Mouse (Mus musculus) kidney, postnatal 36 days (tissue): ENCODE results near the gene Pnck.

Experiments used
- DNase-seq, 2 experiments: peaks; one replicate each; pipeline ENCODE4 v3.0.0; 2021 to 2022; ENCODE audit warnings: mixed read lengths in 2 of 2

Gene Pnck

DNA sequence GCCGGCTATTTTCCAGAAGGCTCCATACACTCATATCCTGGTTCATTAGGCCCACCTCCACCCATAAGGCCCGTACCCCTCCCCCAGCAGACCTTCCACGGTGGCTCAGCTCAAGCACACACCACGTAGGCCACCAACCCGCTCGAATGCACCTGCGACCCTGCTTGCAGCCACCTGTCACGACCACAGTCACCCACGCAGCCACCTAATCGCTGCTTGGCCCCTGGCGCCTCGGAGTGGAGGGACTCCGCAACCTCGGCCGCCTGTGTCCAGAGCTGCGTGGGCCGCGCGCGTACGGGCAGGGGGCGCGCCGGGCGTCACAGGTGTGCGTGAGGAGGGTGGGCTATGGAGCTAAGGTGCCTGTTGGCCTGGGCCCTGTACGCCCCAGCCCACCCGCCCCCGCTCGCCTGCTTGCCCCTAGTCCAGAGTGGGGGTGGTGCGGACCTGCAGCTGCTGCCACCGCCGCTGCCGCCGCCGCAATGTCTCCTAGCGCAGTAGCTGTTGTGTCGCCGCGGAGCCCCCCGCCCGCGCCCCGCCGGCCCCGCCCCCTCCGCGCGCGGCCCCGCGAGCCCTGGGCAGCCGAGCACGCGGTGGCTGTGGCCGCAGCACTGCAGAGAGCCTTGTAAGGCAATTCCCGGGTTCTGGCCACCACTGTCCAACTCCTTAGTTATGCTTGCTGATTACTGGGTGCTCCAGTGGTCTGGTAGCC is at the start of gene Pnck:
Gene Pnck, minus strand, starts transcription at position 543 of the 709 bp plus-strand sequence.
- DNase-seq: no peak

GRCm38 (mm10) chrX:73700472-73700871 is 40.6 kb upstream of the Pnck start:
- DNase-seq: no peak

DNA sequence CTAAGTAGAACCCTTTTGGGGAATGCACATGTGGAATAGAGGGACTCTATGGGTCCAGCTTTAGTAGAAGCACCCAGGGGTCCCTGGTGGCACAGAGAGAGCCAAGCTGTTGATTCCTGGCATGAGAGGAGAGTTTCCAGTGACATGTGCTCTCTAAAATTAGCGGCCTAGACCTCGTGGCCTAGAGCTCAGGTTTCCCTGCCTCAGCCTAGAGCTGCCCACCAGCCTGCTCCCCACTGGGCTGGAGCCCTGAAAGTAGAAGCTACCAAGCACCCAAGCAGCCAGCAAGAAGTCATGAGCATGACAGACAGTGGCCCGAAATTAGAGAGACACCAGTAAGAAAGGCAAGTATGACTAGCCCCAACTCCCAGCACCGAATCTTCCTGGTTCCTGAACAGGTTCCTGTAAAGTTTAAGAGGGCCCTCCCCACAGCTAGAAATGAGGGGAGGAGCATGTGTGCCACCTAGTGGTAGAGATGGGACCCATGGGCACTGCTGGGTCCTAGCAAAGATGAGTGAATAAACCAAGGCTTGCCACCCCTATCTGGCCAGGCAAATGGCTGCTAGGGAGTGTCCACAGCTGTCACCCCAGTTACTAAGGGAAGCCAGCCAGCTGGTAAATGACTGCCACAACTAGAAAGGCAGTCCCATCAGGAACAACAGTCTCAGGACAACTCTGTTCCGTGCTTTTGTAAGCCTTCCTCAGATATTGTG is 31.2 kb upstream of the Pnck start:
- peak; percentile 50 to 75 for DNase-seq

DNA sequence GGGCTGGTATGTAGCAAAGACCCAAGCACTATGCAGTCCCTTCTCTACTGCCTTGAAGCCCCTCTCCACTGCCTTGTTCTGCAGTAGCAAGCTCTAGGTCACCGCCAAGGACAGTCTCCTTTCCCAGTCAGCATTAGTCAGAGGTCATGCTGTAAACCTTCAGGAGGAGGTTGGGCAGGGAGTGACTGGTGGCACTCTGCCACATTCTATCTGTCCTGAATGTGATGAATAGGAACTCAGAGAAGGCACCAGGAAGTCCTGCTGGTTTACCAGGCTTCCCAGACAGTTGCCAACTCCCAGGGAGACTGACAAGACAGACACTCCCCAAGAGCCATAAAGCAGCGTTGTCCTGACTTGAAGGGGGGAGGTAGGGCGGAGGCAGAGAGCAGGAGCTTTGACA is 25.7 kb upstream of the Pnck start:
- peak; percentile 65 to 84 for DNase-seq

DNA sequence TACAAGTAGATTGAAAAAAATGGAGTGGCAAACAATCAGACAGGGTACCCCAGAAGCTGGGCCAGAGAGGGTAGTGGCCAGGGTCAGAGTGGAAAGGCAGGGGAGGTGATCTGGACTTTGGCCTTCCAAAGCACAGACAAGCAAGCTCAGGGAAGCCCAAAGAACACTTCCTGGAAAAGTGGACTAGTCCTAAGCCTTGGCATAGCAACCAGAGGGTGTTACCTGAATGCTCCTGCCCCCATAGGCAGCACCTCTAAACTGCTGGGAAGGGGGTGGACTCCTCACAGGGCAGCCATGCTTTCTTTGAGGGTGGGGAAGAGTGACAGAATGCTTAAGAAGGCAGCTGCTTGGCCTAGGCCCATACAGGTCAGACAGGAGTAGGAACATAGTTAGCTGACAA is 25.1 kb upstream of the Pnck start:
- DNase-seq: peak; percentile 37 to 48

DNA sequence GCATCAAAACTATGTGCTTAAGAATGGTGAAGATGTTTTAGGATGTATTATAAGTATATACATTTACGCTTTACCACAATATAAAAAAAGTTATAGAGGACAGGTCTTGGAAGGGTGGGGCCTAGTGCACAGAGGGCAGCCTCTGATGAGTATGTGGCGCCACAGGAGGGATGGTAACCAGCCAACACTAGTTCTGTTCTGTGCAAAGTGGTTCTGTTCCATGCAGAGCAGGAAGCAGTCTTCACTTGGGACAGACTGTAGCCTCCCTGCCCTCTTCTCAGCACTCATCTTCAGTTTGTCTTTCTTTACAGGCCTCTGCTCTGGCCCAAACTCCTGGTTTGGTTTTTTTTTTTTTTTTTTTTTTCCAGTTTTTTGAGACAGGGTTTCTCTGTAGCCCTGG is 24.2 kb upstream of the Pnck start:
- no peak for DNase-seq

DNA sequence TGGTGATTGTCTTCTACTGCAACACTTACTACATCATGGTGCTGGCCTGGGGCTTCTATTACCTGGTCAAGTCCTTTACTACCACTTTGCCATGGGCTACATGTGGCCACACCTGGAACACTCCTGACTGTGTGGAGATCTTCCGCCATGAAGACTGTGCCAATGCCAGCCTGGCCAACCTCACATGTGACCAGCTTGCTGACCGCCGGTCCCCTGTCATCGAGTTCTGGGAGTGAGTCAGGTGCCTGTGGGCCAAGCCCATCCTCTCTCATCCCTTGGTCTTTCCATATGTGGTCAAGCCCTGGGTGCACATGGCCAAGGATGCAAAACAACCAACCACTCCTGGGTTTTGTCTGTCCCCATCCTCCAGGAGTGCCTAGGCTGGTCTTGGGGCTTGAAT is 16.8 kb upstream of the Pnck start:
- DNase-seq: no peak

DNA sequence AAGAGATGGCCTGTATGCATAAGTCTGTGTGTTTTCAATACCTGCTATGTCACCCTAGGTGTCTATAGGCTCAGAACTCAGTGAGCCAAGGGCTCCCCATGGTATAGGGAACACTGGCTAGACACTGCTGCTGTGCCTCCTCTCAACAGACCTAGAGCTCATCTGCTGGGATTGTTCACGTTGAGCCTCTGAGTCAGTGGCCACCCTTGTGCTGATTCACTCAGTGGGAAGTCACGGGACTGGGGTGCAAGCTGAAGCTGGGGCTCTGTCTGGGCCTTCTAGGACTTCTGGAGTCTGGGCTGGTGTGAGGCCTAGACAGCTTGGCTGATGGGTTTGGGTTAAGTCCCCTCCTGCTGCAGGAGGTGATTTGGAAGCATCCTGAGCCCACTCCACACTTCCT is 15.3 kb upstream of the Pnck start:
- DNase-seq: no peak

DNA sequence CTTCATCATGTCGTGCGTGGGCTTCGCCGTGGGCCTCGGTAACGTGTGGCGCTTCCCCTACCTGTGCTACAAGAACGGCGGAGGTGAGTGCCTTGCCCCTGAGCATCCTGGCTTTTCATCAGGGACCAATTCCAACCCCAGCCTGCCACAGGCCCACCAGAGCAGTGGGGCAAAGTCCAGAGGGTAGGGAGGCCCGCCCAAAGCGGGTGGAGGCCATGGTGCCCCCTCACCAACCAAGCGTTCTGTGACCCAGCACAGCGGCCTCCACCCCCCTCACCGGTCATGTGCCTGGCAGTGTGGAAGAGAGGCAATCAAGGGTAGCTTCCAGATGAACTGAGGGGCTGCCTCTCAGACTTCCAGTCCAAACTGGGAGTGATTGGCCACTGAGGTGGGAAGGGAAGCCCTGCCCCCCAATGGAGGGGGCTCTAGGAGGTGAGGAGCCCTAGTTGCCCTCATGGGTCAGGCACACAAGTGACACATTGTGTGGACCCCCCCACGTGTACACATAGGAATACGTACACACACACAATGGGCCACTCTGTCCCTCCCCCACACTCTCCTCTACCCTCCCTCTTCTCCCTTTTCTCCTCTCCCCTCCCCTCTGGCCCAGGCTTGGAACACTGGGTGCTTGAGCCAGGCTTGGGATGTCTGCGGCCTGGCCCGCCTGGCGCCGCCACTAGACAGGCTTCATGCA is 14.2 kb upstream of the Pnck start:
- peak; percentile 76 to 81 for DNase-seq

GRCm38 (mm10) chrX:73673619-73673967 is 13.7 kb upstream of the Pnck start:
- DNase-seq: no peak

DNA sequence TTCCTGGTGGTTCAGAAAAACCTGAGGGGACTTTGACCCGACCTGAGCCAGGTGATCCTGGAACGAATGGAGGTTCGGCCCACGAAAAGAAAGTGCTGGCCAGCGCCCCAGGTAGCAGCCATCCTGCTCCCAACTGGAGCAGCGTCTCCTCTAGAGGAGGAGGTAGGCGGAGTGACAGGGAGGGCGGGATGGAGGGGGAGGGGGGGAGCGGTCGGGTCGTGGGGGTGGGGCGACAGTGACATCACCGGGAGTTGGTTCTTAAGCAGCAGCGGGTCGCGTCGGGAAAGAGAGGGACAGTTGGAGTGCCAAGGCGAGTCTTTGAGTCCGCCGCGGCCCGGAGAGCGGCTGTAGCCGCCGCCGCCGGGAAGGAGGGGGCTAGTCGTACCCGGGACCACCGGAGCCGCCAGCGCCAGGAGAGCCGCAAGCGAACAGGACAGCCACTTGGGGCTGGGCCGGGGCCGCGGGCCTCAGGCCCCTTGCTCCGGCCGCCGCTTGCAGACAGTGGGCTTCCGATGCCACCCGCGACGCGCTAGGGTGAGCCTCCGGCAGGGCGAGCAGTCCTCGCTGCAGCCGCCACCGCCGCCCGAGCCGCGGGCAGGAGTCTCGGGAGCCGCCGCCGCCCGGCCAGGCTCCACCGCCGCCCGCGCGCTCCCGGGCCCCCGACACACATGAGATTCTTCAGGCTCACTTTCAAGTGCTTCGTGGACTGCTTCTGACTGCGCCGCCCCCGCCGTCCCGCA is 13.1 kb upstream of the Pnck start, which contains the start of gene Slc6a8:
Gene Slc6a8, plus strand, starts transcription at position 272 of the 740 bp plus-strand sequence.
- peak; percentile 73 to 87 for DNase-seq

GRCm38 (mm10) chrX:73672031-73672431 is 12.1 kb upstream of the Pnck start:
- peak; percentile 60 to 77 for DNase-seq

DNA sequence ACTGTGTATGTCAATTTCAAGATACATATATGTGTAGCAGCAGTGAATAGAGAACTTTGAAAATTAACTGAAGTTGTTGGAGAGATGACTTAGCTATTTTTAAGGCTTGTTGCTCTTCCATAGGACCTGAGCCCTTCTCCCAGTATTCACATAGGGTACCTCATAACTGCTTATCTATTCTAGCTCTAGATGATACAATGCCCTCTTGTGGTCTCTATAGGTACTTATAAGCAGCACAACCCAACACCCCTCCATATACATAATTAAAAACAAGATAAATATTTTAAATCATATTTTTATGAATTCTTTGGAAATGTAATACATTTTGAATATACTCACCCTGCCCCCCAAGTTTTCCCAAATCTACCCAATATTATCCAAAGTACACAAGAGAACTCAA is 3.2 kb upstream of the Pnck start:
- no peak for DNase-seq

DNA sequence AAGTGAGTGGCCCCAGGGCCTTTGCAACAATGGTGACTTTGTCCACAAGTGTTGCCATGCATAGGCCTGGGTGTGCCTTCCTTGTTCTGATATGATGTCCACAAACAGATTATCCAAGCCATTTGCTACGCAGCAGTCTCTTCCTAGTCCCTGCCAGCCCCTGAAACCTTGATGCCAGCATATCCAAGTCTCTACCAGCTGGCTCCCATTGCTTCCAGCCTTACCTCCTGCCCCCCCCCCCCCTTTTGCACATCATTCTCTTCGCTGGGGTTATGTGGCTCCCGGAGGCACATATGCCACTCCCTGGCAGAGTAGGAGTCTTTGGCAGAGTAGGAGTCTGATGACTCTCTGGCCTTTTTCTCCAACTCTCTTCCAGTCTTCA is 358 bp upstream of the Pnck start:
- no peak for DNase-seq

GRCm38 (mm10) chrX:73658936-73659574 is 862 bp downstream of the Pnck start:
- DNase-seq: no peak

DNA sequence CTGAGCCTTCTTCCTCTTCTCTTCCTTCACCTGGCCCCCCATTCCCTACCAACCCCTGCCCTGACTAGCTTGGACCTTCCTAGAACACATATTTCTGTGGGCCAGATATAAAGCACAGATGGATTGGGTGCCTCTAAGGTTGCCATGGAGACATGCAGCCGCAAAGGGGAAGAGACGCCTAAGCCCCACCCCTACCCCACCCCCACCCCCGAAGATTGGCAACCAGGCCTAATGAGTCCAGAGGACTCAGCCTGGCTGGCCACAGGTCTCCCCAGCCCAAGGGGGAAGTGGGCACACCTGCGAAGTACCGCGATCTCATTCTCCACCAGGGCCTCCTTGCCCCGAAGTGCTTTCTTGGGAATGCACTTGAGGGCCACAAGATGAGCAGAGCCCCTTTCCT is 1.5 kb downstream of the Pnck start:
- no peak for DNase-seq

- peak in 1 of 2 experiments; percentile 66 for DNase-seq
Measured at GRCm38 (mm10) chrX:73655529-73655928, 4.4 kb downstream of the Pnck start.

GRCm38 (mm10) chrX:73654177-73654576 is 5.7 kb downstream of the Pnck start:
- peak; percentile 47 to 87 for DNase-seq

DNA sequence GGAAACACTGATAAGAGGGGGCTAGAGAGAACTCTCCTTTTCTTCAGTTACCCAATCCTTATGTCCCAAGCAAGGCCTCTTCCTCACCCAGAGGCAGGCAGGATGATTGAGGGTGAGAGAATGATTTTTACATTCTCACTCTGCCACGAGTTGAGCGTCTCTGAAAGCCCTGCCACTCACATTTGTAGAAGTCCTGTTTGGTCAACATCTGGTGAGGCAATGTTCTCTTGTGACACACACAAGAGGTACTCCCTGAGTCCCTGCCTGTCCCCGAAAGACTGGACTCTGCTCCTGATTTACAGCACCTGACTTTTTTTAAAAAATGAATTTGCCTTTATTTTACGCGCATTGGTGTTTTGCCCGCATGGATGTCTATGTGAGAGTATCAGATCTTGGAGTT is 6.5 kb downstream of the Pnck start:
- DNase-seq: no peak

DNA sequence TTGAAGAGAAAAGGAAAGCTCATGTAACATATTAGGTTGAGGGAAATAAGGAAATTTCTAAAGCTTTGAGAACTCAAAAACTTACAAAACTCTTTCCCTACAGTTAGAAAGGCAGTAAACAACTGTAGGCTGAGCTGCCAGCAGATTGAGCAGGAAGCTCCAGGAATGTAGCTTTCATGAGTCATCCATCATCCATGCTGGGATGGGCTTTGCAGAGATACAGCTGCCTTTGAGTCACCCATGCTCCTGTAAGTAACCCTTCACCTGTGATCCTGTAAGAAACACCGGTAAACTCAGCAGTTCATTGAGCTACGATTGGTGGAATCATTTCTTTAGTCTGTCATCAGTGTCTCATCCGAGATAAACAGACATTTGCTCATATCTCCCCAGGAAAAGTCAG is 9.0 kb downstream of the Pnck start:
- no peak for DNase-seq

DNA sequence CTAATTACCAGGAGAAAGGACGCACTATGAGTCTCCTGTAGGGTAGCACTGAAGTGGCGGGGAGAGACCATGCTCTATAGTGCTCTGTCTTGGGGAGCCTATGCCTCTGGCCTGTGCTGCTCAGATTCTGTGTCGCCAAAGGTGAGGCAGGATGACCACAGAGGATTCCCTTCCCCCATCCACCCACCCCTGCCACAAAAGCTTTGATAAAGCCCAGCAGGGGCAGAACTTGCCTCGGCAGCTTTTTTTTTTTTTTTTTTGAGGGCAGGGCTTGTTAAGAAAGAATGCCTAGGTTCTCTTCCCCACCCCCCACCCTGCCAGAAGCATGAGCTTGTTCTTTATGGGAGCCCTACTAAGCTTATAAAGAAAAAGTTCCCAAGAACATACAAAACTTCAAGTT is 14.8 kb downstream of the Pnck start:
- no peak for DNase-seq

- no peak for DNase-seq
Measured at GRCm38 (mm10) chrX:73639901-73640469, 19.9 kb downstream of the Pnck start.
